Mouse (Mus musculus) kidney, adult 2 months (tissue): Measurements from ENCODE around the gene Gas1. TPM values are rescaled to one million over a fixed set of nuclear protein-coding genes. Genes with fewer than 3 reads are reported as not detected.

ENCODE experiments used
- DNase-seq: peaks from one replicate; pipeline ENCODE4 v3.0.0; 2021
- H3K27ac ChIP-seq: fragments of 200-500 bp; 2 replicates; pipeline ENCODE4 v1.5.1; 2012; ENCODE audit warnings: low read depth, low read length, control low read depth, inconsistent platforms; ENCODE audit not compliant: insufficient read depth
- H3K27me3 ChIP-seq: fragments of 200-500 bp; replicated peaks from 2 replicates; pipeline ENCODE4 v1.6.1; 2012; ENCODE audit warnings: mild to moderate bottlenecking, moderate library complexity, low read length, inconsistent platforms; ENCODE audit not compliant: control insufficient read depth, insufficient read depth
- H3K36me3 ChIP-seq: fragments of 200-500 bp; 2 replicates; pipeline ENCODE4 v1.6.1; 2012; ENCODE audit warnings: mild to moderate bottlenecking, moderate library complexity, low read length, inconsistent platforms; ENCODE audit not compliant: control insufficient read depth, insufficient read depth
- H3K4me1 ChIP-seq: fragments of 200-500 bp; 2 replicates; pipeline ENCODE4 v1.6.1; 2011; ENCODE audit warnings: low read length; ENCODE audit not compliant: control insufficient read depth, insufficient read depth
- H3K4me3 ChIP-seq: fragments of 200-500 bp; 2 replicates; pipeline ENCODE4 v1.5.1; 2011; ENCODE audit warnings: mild to moderate bottlenecking, low read depth, low read length, control low read depth; ENCODE audit not compliant: insufficient read depth
- CTCF ChIP-seq: fragments of 200-500 bp; conservative IDR thresholded peaks from 2 replicates; pipeline ENCODE4 v1.5.1; 2011; ENCODE audit warnings: low read depth, mild to moderate bottlenecking, control low read depth, low read length, moderate library complexity, mixed read lengths; ENCODE audit not compliant: insufficient read depth, insufficient read length
- POLR2A ChIP-seq: fragments of 200-500 bp; IDR thresholded peaks from one replicate; pipeline ENCODE4 v1.6.1; 2011; ENCODE audit warnings: low read depth, low read length, control low read depth
- WGBS: fragments of 180-500 bp; shearing (Covaris S2); methylation state at CpG from one replicate; pipeline ENCODE4 v1.1.7; 2018; 5-methylcytosine and 5-hydroxymethylcytosine counted together
- polyA plus RNA-seq: library from polyadenylated mRNA; depleted of rRNA; stranded (reverse); fragments of >200 nt; gene quantifications from 2 replicates; pipeline ENCODE4 v1.2.3, GENCODE M21; 2012

Gas1 gene
- polyA plus RNA-seq, 1 experiment, result 31.1 TPM

DNA sequence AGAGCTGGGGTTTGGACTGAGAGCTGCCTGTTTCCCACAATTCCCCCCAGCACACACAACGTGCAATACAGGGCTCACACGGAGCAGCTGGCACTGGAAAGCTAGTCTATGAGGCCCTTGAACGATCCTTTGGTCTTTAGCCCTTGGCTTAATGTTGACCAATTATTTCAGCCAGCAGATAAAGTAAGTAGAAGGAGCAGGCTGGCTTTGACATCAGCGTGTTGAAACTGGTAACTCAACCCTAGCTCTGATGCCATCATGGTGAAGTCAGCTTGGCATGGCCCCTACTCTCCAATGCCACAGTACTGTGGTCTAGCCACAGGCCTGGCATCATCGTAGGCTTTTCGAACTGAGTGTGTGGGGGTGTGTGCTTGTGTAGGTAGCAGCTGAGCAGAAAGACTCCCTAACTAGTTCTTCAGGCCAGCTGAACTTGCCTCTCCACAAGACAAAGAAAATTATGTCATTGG, 30.0 kb upstream of the Gas1 start:
- no peak for DNase-seq
- no peak for TF ChIP-seq POLR2A
- TF ChIP-seq CTCF, result no peak
- Histone ChIP-seq H3K36me3 (no peaks in the 10 kb centered on the region), H3K4me1 (no peaks in the 10 kb centered on the region), H3K27me3 (no peaks in the 10 kb centered on the region), H3K27ac (no peak overlapping the region), H3K4me3 (no peak overlapping the region)
- 89% methylated on average over 6 of the region's 6 CpGs for WGBS

GRCm38 (mm10) chr13:60204746-60205145, 27.6 kb upstream of the Gas1 start:
- 92% methylated on average over 6 of the region's 6 CpGs for WGBS
- H3K4me3 ChIP-seq, result no peak overlapping the region
- no peaks in the 10 kb centered on the region for H3K4me1 ChIP-seq
- DNase-seq, result no peak
- no peak for TF ChIP-seq POLR2A
- no peak for TF ChIP-seq CTCF
- no peaks in the 10 kb centered on the region for H3K27me3 ChIP-seq
- H3K27ac ChIP-seq, result no peak overlapping the region
- H3K36me3 ChIP-seq, result no peaks in the 10 kb centered on the region

GRCm38 (mm10) chr13:60193273-60193672, 16.1 kb upstream of the Gas1 start:
- no peaks in the 10 kb centered on the region for H3K4me1 ChIP-seq
- DNase-seq, result no peak
- no peak overlapping the region for H3K27ac ChIP-seq
- WGBS, result 34% methylated on average over 6 of the region's 6 CpGs
- no peak overlapping the region for H3K4me3 ChIP-seq
- no peak for TF ChIP-seq CTCF
- TF ChIP-seq POLR2A, result no peak
- no peaks in the 10 kb centered on the region for H3K27me3 ChIP-seq
- no peaks in the 10 kb centered on the region for H3K36me3 ChIP-seq

DNA sequence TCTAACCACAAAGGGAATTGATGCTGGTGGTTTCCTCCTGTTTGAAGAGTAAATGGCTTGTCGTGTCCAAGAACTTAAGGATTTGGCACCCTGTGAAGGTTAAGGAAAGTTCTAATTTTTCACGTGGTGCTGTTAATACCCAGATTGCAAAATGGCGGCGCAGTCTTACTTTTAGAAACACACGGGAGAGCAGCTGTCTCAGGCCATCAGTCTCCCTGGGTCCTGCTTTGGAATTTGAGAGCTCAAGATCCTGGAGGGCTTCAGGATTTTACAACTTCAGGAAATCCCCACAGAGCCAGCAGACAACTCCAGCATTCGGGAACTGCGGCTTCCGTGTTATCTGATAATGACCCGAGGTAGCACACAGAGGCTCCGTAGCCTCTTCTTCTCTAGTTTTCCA, 12.8 kb upstream of the Gas1 start:
- Histone ChIP-seq H3K27me3 (no peaks in the 10 kb centered on the region), H3K4me1 (no peaks in the 10 kb centered on the region), H3K27ac (no peak overlapping the region), H3K36me3 (no peaks in the 10 kb centered on the region), H3K4me3 (no peak overlapping the region)
- 33% methylated on average over 10 of the region's 10 CpGs for WGBS
- no peak for DNase-seq
- TF ChIP-seq CTCF (no peak), POLR2A (no peak)

- Histone ChIP-seq H3K27me3 (no peaks in the 10 kb centered on the region), H3K27ac (no peak overlapping the region), H3K4me1 (no peaks in the 10 kb centered on the region), H3K36me3 (no peaks in the 10 kb centered on the region), H3K4me3 (no peak overlapping the region)
- WGBS, result 89% methylated on average over 8 of the region's 8 CpGs
- DNase-seq, result no peak
- no peak for TF ChIP-seq POLR2A
- no peak for TF ChIP-seq CTCF
Observed at GRCm38 (mm10) chr13:60188952-60189351, 11.8 kb upstream of the Gas1 start.

GRCm38 (mm10) chr13:60187276-60187675, 10.1 kb upstream of the Gas1 start:
- H3K36me3 ChIP-seq, result no peaks in the 10 kb centered on the region
- H3K27me3 ChIP-seq, result no peaks in the 10 kb centered on the region
- 68% methylated on average over 2 of the region's 2 CpGs for WGBS
- no peaks in the 10 kb centered on the region for H3K4me1 ChIP-seq
- H3K27ac ChIP-seq, result no peak overlapping the region
- no peak overlapping the region for H3K4me3 ChIP-seq
- TF ChIP-seq POLR2A (no peak), CTCF (no peak)
- DNase-seq, result no peak

DNA sequence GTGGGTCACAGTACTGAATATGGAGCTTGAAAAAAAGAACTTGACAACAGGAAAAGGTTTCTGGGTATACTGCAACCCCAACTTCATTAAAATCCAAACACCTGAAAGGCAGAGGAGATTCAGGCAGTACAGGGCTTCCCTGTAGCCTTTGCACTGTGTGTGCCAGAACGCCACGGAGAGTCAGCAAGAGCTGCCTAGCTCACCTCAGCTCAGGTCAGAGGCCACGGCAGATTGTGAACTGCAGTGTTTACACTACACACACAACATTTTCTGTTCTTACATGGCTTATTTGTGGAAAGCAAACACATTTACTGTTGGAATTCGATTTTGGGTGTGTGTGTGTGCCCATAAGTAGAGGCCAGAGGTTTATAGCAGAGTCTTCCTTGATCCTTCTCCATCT, 5.2 kb upstream of the Gas1 start:
- no peaks in the 10 kb centered on the region for H3K36me3 ChIP-seq
- H3K4me1 ChIP-seq, result no peaks in the 10 kb centered on the region
- WGBS, result 57% methylated on average over 4 of the region's 4 CpGs
- no peak for DNase-seq
- H3K4me3 ChIP-seq, result no peak overlapping the region
- H3K27me3 ChIP-seq, result no peaks in the 10 kb centered on the region
- TF ChIP-seq CTCF (no peak), POLR2A (no peak)
- no peak overlapping the region for H3K27ac ChIP-seq

GRCm38 (mm10) chr13:60179641-60180040, 2.5 kb upstream of the Gas1 start:
- Histone ChIP-seq H3K27ac (no peak overlapping the region), H3K27me3 (no peaks in the 10 kb centered on the region), H3K4me3 (no peak overlapping the region), H3K4me1 (no peaks in the 10 kb centered on the region), H3K36me3 (no peaks in the 10 kb centered on the region)
- TF ChIP-seq POLR2A (no peak), CTCF (no peak)
- WGBS, result 81% methylated on average over 4 of the region's 4 CpGs
- no peak for DNase-seq
